Mouse (Mus musculus) MEL (cell line): ENCODE data around the gene Macrod2. TPM values are rescaled to one million over a fixed set of nuclear protein-coding genes. Genes with fewer than 3 reads are reported as not detected.

Experiments
- DNase-seq: peaks from one replicate; pipeline ENCODE4 v3.0.0; 2011; ENCODE audit warnings: low read depth, low spot score
- H3K27ac ChIP-seq: 2 replicates; pipeline ENCODE4 v1.5.1; 2012; ENCODE audit warnings: low read depth, mild to moderate bottlenecking, control low read depth, low read length, moderate library complexity; ENCODE audit not compliant: control insufficient read depth
- H3K27me3 ChIP-seq, 2 experiments: fragments of 150-350 bp in 1 of 2; sonication (generic) in 1 of 2; 2 replicates each; pipeline ENCODE4 v1.6.1; 2012; ENCODE audit warnings: low read length in 2 of 2, mild to moderate bottlenecking in 2 of 2, improper control_type of control experiment in 1 of 2, moderate library complexity in 1 of 2; ENCODE audit not compliant: insufficient read depth in 2 of 2, control insufficient read depth in 1 of 2
- H3K36me3 ChIP-seq, 2 experiments: 2 replicates each; pipeline ENCODE4 v1.6.1; 2012 to 2014; ENCODE audit warnings: low read length in 2 of 2, improper control_type of control experiment in 1 of 2, inconsistent platforms in 1 of 2, mild to moderate bottlenecking in 1 of 2; ENCODE audit not compliant: insufficient read depth in 2 of 2, control insufficient read depth in 1 of 2
- H3K4me1 ChIP-seq, 2 experiments: fragments of 150-350 bp in 1 of 2; sonication (generic) in 1 of 2; 2 replicates each; pipeline ENCODE4 v1.6.1; 2012; ENCODE audit warnings: low read length in 2 of 2, improper control_type of control experiment in 1 of 2, mild to moderate bottlenecking in 1 of 2; ENCODE audit not compliant: insufficient read depth in 2 of 2, control insufficient read depth in 1 of 2
- H3K4me3 ChIP-seq, 2 experiments: fragments of 150-350 bp in 1 of 2; sonication (generic) in 1 of 2; 2 replicates each; pipeline ENCODE4 v1.5.1; 2012; ENCODE audit warnings: low read depth in 2 of 2, low read length in 2 of 2, mild to moderate bottlenecking in 2 of 2, moderate library complexity in 2 of 2, control low read depth in 1 of 2, improper control_type of control experiment in 1 of 2; ENCODE audit not compliant: control insufficient read depth in 1 of 2, insufficient read depth in 1 of 2
- H3K79me2 ChIP-seq: 2 replicates; pipeline ENCODE4 v1.6.1; 2012; ENCODE audit warnings: mild to moderate bottlenecking, low read length, moderate library complexity; ENCODE audit not compliant: control insufficient read depth, poor library complexity, insufficient read depth
- H3K9ac ChIP-seq: 2 replicates; pipeline ENCODE4 v1.6.1; 2012; ENCODE audit warnings: low read depth, mild to moderate bottlenecking, control low read depth, low read length, moderate library complexity; ENCODE audit not compliant: control insufficient read depth, poor library complexity, severe bottlenecking
- H3K9me3 ChIP-seq: fragments of 150-350 bp; sonication (generic); replicated peaks from 2 replicates; pipeline ENCODE4 v1.6.1; 2012; ENCODE audit warnings: mild to moderate bottlenecking, low read length, improper control_type of control experiment, moderate library complexity; ENCODE audit not compliant: insufficient read depth
- BHLHE40 ChIP-seq: IDR thresholded peaks from 2 replicates; pipeline ENCODE4 v1.6.1; 2012; ENCODE audit warnings: low read depth, mild to moderate bottlenecking, inconsistent platforms, low read length, improper control_type of control experiment, borderline replicate concordance
- CHD1 ChIP-seq: IDR thresholded peaks from 2 replicates; pipeline ENCODE4 v1.6.1; 2012; ENCODE audit warnings: low read depth, mild to moderate bottlenecking, inconsistent platforms, low read length, improper control_type of control experiment
- CHD2 ChIP-seq: IDR thresholded peaks from 2 replicates; pipeline ENCODE4 v1.6.1; 2011; ENCODE audit warnings: low read length, improper control_type of control experiment
- E2F4 ChIP-seq: IDR thresholded peaks from 2 replicates; pipeline ENCODE4 v1.6.1; 2011; ENCODE audit warnings: low read depth, low read length, improper control_type of control experiment, borderline replicate concordance
- ETS1 ChIP-seq: IDR thresholded peaks from 2 replicates; pipeline ENCODE4 v1.6.1; 2012; ENCODE audit warnings: low read depth, mild to moderate bottlenecking, inconsistent platforms, low read length, improper control_type of control experiment, moderate library complexity
- GATA1 ChIP-seq: IDR thresholded peaks from 2 replicates; pipeline ENCODE4 v1.6.1; 2011; ENCODE audit warnings: low read depth, low read length, improper control_type of control experiment
- HCFC1 ChIP-seq: IDR thresholded peaks from 2 replicates; pipeline ENCODE4 v1.6.1; 2012; ENCODE audit warnings: low read depth, mild to moderate bottlenecking, inconsistent platforms, low read length, improper control_type of control experiment, moderate library complexity
- JUND ChIP-seq: IDR thresholded peaks from 2 replicates; pipeline ENCODE4 v1.6.1; 2011; ENCODE audit warnings: low read depth, mild to moderate bottlenecking, improper control_type of control experiment, low read length
- KAT2A ChIP-seq: conservative IDR thresholded peaks from 2 replicates; pipeline ENCODE4 v1.6.1; 2012; ENCODE audit warnings: low read depth, low read length, improper control_type of control experiment, inconsistent platforms
- MAX ChIP-seq: IDR thresholded peaks from 2 replicates; pipeline ENCODE4 v1.6.1; 2011; ENCODE audit warnings: low read length, improper control_type of control experiment
- MAZ ChIP-seq: IDR thresholded peaks from 2 replicates; pipeline ENCODE4 v1.6.1; 2012; ENCODE audit warnings: low read depth, mild to moderate bottlenecking, inconsistent platforms, low read length, improper control_type of control experiment
- MEF2A ChIP-seq: IDR thresholded peaks from 2 replicates; pipeline ENCODE4 v1.6.1; 2014; ENCODE audit warnings: low read depth, mild to moderate bottlenecking, inconsistent platforms, low read length, improper control_type of control experiment; ENCODE audit not compliant: poor library complexity, insufficient replicate concordance, severe bottlenecking; ENCODE audit errors: extremely low read depth
- MYB ChIP-seq: IDR thresholded peaks from 2 replicates; pipeline ENCODE4 v1.6.1; 2011; ENCODE audit warnings: mild to moderate bottlenecking, low read depth, low read length, improper control_type of control experiment
- MYC ChIP-seq: IDR thresholded peaks from 2 replicates; pipeline ENCODE4 v1.6.1; 2011; ENCODE audit warnings: low read depth, mild to moderate bottlenecking, low read length, improper control_type of control experiment, moderate library complexity
- NRF1 ChIP-seq: IDR thresholded peaks from 2 replicates; pipeline ENCODE4 v1.6.1; 2014; ENCODE audit warnings: low read depth, mild to moderate bottlenecking, inconsistent platforms, low read length, improper control_type of control experiment, moderate library complexity; ENCODE audit not compliant: poor library complexity, insufficient read depth, severe bottlenecking
- POLR2A ChIP-seq, 2 experiments: IDR thresholded peaks; 2 replicates each; pipeline ENCODE4 v1.6.1; 2011 to 2012; ENCODE audit warnings: low read length in 2 of 2, mild to moderate bottlenecking in 2 of 2, control low read depth in 1 of 2, improper control_type of control experiment in 1 of 2, low read depth in 1 of 2, moderate library complexity in 1 of 2; ENCODE audit not compliant: control insufficient read depth in 1 of 2, insufficient read depth in 1 of 2, poor library complexity in 1 of 2
- POLR2AphosphoS2 ChIP-seq: IDR thresholded peaks from 2 replicates; pipeline ENCODE4 v1.6.1; 2011; ENCODE audit warnings: low read length, improper control_type of control experiment
- POLR2AphosphoS5 ChIP-seq: IDR thresholded peaks from 2 replicates; pipeline ENCODE4 v1.6.1; 2012; ENCODE audit warnings: low read depth, borderline replicate concordance, mild to moderate bottlenecking, inconsistent platforms, low read length, moderate library complexity, mixed read lengths
- RCOR1 ChIP-seq: IDR thresholded peaks from 2 replicates; pipeline ENCODE4 v1.6.1; 2012; ENCODE audit warnings: low read depth, mild to moderate bottlenecking, inconsistent platforms, low read length, improper control_type of control experiment
- SIN3A ChIP-seq: IDR thresholded peaks from 2 replicates; pipeline ENCODE4 v1.6.1; 2012; ENCODE audit warnings: low read length, improper control_type of control experiment, inconsistent platforms
- SMC3 ChIP-seq: IDR thresholded peaks from 2 replicates; pipeline ENCODE4 v1.6.1; 2011; ENCODE audit warnings: low read depth, low read length, improper control_type of control experiment
- TAL1 ChIP-seq: IDR thresholded peaks from 2 replicates; pipeline ENCODE4 v1.6.1; 2012; ENCODE audit warnings: mild to moderate bottlenecking, inconsistent platforms, low read length, moderate library complexity, mixed read lengths
- TCF12 ChIP-seq: IDR thresholded peaks from 2 replicates; pipeline ENCODE4 v1.6.1; 2014; ENCODE audit warnings: low read depth, mild to moderate bottlenecking, inconsistent platforms, low read length, improper control_type of control experiment, moderate library complexity
- UBTF ChIP-seq: IDR thresholded peaks from 2 replicates; pipeline ENCODE4 v1.6.1; 2012; ENCODE audit warnings: low read depth, mild to moderate bottlenecking, inconsistent platforms, low read length, improper control_type of control experiment, moderate library complexity, borderline replicate concordance; ENCODE audit not compliant: insufficient read depth
- USF2 ChIP-seq, 2 experiments: IDR thresholded peaks; 2 replicates each; pipeline ENCODE4 v1.6.1; 2011 to 2012; ENCODE audit warnings: improper control_type of control experiment in 2 of 2, low read length in 2 of 2, borderline replicate concordance in 1 of 2, inconsistent platforms in 1 of 2, low read depth in 1 of 2, mild to moderate bottlenecking in 1 of 2; ENCODE audit not compliant: insufficient read depth in 1 of 2
- ZC3H11A ChIP-seq: IDR thresholded peaks from 2 replicates; pipeline ENCODE4 v1.6.1; 2012; ENCODE audit warnings: low read depth, mild to moderate bottlenecking, inconsistent platforms, low read length, improper control_type of control experiment
- polyA plus RNA-seq, 2 experiments: library from polyadenylated mRNA; stranded (reverse) in 1 of 2; unstranded in 1 of 2; fragments of >175 nt in 1 of 2; fragments of >200 nt in 1 of 2; gene quantifications; 2 replicates each; pipeline versions ENCODE4 v1.2.1 to v1.2.4; 2012; ENCODE audit warnings: low replicate concordance in 2 of 2, low read depth in 1 of 2; ENCODE audit not compliant: insufficient read length in 2 of 2, insufficient read depth in 1 of 2, missing spikeins in 1 of 2
- total RNA-seq: library from RNA; depleted of rRNA; stranded (reverse); fragments of 300-350 nt; gene quantifications from 2 replicates; pipeline ENCODE4 v1.2.3, GENCODE M21; 2012

The Macrod2 gene
- total and polyA plus RNA-seq, 3 experiments: not detected

- H3K9me3 ChIP-seq: no peaks in the 10 kb centered on the region
- H3K9ac ChIP-seq: no peak overlapping the region
- TF ChIP-seq GATA1 (no peak), ETS1 (no peak), MYC (no peak), MEF2A (no peak), JUND (no peak), CHD2 (no peak), TCF12 (no peak), BHLHE40 (no peak), TAL1 (no peak), NRF1 (no peak), KAT2A (no peak), MAX (no peak), UBTF (no peak), POLR2AphosphoS5 (no peak), USF2 (IDR thresholded peaks at IDR 0.05; ENCODE audit: borderline replicate concordance in 1 of 2, insufficient read depth in 1 of 2, low read depth in 1 of 2, low read length in 2 of 2) (no peak), POLR2A (IDR thresholded peaks at IDR 0.05; ENCODE audit: control insufficient read depth in 1 of 2, insufficient read depth in 1 of 2, low read depth in 1 of 2, low read length in 2 of 2, poor library complexity in 1 of 2) (no peak), MYB (no peak), ZC3H11A (no peak), CHD1 (no peak), MAZ (no peak)
- DNase-seq: no peak
- H3K36me3 ChIP-seq: no peaks in the 10 kb centered on the region
- no peak overlapping the region for H3K27ac ChIP-seq
- H3K4me3 ChIP-seq: no peak overlapping the region
- H3K27me3 ChIP-seq: no peaks in the 10 kb centered on the region
- no peaks in the 10 kb centered on the region for H3K79me2 ChIP-seq
- H3K4me1 ChIP-seq: no peaks in the 10 kb centered on the region
Measured at GRCm38 (mm10) chr2:141003846-141004245, 608.7 kb downstream of the Macrod2 start.

GRCm38 (mm10) chr2:141004326-141004725, 609.2 kb downstream of the Macrod2 start:
- TF ChIP-seq POLR2A (IDR thresholded peaks at IDR 0.05; ENCODE audit: control insufficient read depth in 1 of 2, insufficient read depth in 1 of 2, low read depth in 1 of 2, low read length in 2 of 2, poor library complexity in 1 of 2): no peak
- no peak for TF ChIP-seq E2F4
- TF ChIP-seq SMC3: no peak
- no peak for TF ChIP-seq HCFC1
- TF ChIP-seq USF2 (IDR thresholded peaks at IDR 0.05; ENCODE audit: borderline replicate concordance in 1 of 2, insufficient read depth in 1 of 2, low read depth in 1 of 2, low read length in 2 of 2): no peak
- no peak for TF ChIP-seq MEF2A
- no peak for TF ChIP-seq RCOR1
- no peak for TF ChIP-seq POLR2AphosphoS2
- TF ChIP-seq SIN3A: no peak

More at GRCm38 (mm10) chr2:141004326-141004725, 609.2 kb downstream of the Macrod2 start:
- no peak overlapping the region for H3K4me3 ChIP-seq
- no peaks in the 10 kb centered on the region for H3K36me3 ChIP-seq
- no peaks in the 10 kb centered on the region for H3K9me3 ChIP-seq
- no peak for DNase-seq
- H3K27me3 ChIP-seq: no peaks in the 10 kb centered on the region
- no peak overlapping the region for H3K27ac ChIP-seq
- no peak overlapping the region for H3K9ac ChIP-seq
- no peaks in the 10 kb centered on the region for H3K4me1 ChIP-seq
- H3K79me2 ChIP-seq: no peaks in the 10 kb centered on the region
